Mouse (Mus musculus) adrenal gland, postnatal 10 days (tissue): ENCODE data around the gene Ephb1. TPM values are rescaled to one million over a fixed set of nuclear protein-coding genes. Genes with fewer than 3 reads are reported as not detected.

Experiments
- DNase-seq: peaks from one replicate; pipeline ENCODE4 v3.0.0; 2021; ENCODE audit warnings: mixed read lengths
- total RNA-seq, 2 experiments: library from RNA; stranded (reverse); gene quantifications; 2 replicates each; pipeline ENCODE4 v1.2.3; 2021

Ephb1 gene
- total RNA-seq, 2 experiments from 2014 or later, result 3.5 to 4.6 TPM

- DNase-seq, result peak; percentile 36
Observed at GRCm38 (mm10) chr9:102306645-102307415, 47.7 kb downstream of the Ephb1 start.

- no peak for DNase-seq
Observed at GRCm38 (mm10) chr9:102305432-102306100, 48.9 kb downstream of the Ephb1 start.

- DNase-seq, result no peak
Observed at GRCm38 (mm10) chr9:102304796-102305195, 49.7 kb downstream of the Ephb1 start.

DNA sequence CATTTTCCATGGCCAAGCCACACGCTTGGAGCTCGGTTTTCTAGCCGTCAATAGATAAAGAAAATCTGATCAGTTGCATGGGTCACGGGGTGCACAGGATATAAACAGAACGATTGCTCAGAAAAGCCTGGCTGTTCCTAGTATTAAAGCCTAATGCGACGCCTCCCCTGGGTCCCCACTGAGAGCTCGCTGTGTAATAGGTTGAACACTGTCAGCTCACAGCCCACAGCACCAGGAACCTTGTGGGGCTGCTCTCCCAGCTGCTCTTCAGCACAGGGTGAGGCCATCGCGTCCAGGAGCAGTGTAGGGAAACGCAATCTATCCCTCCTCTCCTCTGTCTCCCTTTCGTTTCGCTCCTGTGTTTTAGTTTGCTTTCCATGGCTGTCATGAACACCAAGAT is 50.6 kb downstream of the Ephb1 start:
- no peak for DNase-seq

- no peak for DNase-seq
Observed at GRCm38 (mm10) chr9:102300985-102301384, 53.5 kb downstream of the Ephb1 start.

DNA sequence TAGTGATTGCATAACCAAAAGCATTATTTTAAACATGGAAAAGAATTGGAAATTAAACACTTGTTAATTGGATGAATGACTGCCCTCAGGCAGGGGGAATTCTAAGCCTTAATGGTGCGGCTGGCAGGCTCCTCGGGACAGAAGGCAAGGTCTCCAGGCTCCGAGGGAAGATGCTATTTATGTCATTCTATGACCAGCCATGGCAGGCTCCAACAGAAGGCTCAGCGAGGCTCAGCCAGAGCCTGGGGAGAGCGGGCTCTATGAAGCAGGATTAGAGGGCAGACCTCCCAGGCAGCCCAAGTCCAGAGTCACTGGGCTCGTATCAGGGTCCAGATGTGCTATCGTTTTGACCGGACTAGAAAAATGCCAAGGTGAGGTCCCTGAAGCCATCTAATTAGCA is 55.8 kb downstream of the Ephb1 start:
- no peak for DNase-seq

- DNase-seq, result no peak
Observed at GRCm38 (mm10) chr9:102297986-102298385, 56.5 kb downstream of the Ephb1 start.

- DNase-seq, result no peak
Observed at GRCm38 (mm10) chr9:102297176-102297575, 57.3 kb downstream of the Ephb1 start.

GRCm38 (mm10) chr9:102293605-102294004 is 60.9 kb downstream of the Ephb1 start:
- DNase-seq, result no peak

DNA sequence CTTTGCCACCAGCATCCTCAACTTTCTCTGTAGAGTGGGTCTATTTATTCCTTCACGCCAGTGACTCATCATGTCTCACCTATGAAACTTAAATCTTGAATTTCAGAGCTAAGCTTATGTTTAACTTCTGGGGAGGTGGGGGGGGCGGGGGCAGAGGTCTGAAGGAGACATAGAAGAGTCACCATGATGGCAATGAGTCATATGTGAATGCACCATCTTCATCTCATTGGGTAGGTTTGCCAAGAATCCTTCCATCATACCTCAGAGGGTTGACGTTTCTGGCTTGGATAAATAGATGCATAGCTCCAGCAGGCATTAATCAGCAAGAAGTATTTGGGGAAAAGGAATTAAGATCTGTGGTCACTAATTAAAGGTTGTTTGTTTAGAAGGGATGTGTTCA is 63.3 kb downstream of the Ephb1 start:
- no peak for DNase-seq

DNA sequence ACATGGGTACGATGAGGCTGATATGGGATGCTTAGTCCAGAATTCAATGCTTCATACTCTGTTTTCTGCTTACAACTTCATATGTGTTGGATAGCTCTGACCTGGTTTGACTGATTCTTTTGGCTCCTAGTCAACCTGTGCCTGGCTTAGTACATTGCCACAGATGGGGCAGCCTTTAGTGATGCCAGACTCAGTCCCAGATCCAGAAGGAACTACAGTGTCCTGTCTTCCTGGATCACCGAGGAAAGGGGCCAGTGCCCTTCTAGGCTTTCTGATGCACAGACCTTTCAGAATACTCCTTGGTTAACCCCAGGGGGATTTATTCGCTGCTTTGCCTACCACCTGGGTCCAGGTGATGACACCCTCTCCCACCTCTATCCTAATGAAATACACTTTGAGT is 66.1 kb downstream of the Ephb1 start:
- no peak for DNase-seq

GRCm38 (mm10) chr9:102275931-102276330 is 78.6 kb downstream of the Ephb1 start:
- DNase-seq, result no peak

GRCm38 (mm10) chr9:102274016-102274415 is 80.5 kb downstream of the Ephb1 start:
- DNase-seq, result no peak

GRCm38 (mm10) chr9:102273469-102273808 is 81.1 kb downstream of the Ephb1 start:
- DNase-seq, result no peak

DNA sequence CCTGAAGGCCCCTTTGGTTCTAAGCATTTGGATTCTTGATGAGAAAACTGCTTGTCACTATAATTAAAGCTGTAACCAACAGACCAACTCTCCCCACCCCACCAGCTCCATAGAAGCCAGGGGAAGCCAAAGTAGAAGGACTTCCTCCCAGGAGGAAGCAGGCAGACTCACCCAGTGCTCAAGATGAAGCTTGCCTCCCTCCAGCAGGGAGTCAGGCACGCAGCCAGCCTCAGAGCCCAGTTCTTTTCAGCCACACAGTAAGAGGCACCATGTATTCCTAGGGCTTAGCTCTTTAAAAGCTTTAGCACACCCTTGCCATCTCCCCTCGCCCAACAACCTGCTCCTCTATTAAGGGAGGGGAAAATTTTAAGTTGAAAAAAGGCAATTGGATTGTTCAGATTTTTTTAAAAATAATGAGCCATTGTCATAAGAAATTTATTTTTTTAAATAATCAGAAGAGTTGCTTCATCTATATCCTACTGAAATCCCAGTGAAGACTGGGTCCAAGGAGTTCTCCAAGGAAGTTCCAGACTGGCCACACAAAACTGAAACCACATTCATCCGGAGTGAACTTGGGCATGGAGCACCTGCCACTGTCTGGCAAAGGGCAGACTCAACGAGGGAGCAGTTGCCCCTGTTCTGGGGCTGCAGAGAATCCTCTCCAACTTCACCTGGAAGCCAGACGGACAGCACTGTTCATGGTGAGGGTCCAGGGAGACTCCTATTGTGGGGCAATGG is 81.6 kb downstream of the Ephb1 start:
- no peak for DNase-seq

- DNase-seq, result no peak
Observed at GRCm38 (mm10) chr9:102270496-102270895, 84.0 kb downstream of the Ephb1 start.

- peak; percentile 55 for DNase-seq
Observed at GRCm38 (mm10) chr9:102267311-102268027, 87.0 kb downstream of the Ephb1 start.

- DNase-seq, result no peak
Observed at GRCm38 (mm10) chr9:102263760-102264159, 90.7 kb downstream of the Ephb1 start.

DNA sequence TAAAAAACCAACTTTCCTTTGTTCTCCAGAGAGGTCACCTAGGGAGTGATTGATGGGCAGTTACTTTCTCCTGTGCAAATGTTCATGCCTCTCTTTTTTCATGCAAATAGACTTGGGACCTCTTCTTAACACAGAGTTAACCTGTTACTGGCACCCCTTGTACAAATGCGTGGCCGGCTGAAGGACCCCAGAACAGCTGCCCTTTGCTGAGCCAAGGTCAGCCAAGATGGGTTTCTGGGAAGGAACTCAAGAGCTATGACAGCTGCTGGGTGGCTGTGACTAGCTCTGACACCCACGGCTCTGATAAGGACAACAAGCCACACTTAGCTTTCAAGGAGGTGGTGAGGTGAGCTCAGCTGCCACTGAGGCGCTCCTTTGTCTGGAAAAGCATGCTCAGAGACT is 92.4 kb downstream of the Ephb1 start:
- DNase-seq, result no peak

DNA sequence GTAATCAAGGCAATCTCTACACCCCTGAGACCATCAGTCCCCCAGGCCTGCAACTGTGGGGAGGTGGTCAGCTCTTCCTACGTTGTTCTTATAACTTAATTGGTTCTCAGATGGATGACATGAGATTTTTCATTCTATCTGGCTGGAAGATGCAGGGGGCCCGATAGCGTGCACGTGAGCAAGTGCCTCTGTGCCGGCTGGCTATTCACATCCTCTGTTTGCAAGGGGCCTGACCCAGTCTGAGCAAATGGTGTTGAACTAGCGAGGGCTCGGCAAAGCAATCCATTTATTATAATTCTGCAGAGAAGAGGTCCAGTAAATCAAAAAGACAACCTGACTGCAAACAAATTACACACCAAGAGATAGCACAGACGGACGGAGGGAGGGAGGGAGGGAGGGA is 93.0 kb downstream of the Ephb1 start:
- no peak for DNase-seq

GRCm38 (mm10) chr9:102256407-102256806 is 98.1 kb downstream of the Ephb1 start:
- DNase-seq, result no peak

GRCm38 (mm10) chr9:102255803-102256202 is 98.7 kb downstream of the Ephb1 start:
- no peak for DNase-seq
